Mouse (Mus musculus): ENCODE data around the gene Dctn1. TPM values are rescaled to one million over a fixed set of nuclear protein-coding genes. Genes with fewer than 3 reads are reported as not detected.

The Dctn1 gene
- total RNA-seq, 2 experiments from 2014 or later, result 400 to 422 TPM

GRCm38 (mm10) chr6:83161921-83162641 is 3.6 kb upstream of the Dctn1 start:
- Histone ChIP-seq H3K4me3 (peak overlapping the region; percentile 38), H3K27ac (no peak overlapping the region)
- DNase-seq (ENCODE audit: low spot score in 2 of 2), result no peak
- TF ChIP-seq CTCF (conservative IDR thresholded peaks at IDR 0.05), result no peak

DNA sequence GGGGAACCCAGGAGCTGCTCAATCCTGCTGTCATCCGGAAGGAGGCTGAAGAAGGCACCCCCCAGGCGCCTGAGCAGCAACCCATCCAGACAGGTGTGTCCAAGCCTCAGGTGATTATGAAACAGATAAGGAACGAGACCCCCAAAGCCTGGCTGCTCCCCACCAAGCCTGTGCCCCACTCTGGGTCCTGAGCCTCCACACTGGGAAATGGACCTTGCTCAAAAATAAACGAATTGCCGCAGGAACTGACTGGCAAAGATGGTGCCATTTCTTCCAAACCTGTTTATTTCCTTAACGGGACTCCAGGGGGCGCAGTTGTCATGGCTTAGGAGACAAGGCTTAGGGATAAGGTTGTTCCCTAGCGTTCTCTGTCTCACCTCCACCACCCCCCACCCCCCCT is 3.0 kb upstream of the Dctn1 start:
- peak; percentile 79 for TF ChIP-seq CTCF (conservative IDR thresholded peaks at IDR 0.05)
- DNase-seq (ENCODE audit: low spot score in 2 of 2), result peak; percentile 43 to 66
- peak overlapping the region; percentile 38 for H3K4me3 ChIP-seq
- no peak overlapping the region for H3K27ac ChIP-seq

- DNase-seq (ENCODE audit: low spot score in 2 of 2), result peak in 1 of 2 experiments; percentile 33
- Histone ChIP-seq H3K27ac (peak overlapping the region; percentile 96), H3K4me3 (peak overlapping the region; percentile 92)
- no peak for TF ChIP-seq CTCF (conservative IDR thresholded peaks at IDR 0.05)
These were observed 604 bp upstream of the Dctn1 start for GRCm38 (mm10) chr6:83165026-83165606.

DNA sequence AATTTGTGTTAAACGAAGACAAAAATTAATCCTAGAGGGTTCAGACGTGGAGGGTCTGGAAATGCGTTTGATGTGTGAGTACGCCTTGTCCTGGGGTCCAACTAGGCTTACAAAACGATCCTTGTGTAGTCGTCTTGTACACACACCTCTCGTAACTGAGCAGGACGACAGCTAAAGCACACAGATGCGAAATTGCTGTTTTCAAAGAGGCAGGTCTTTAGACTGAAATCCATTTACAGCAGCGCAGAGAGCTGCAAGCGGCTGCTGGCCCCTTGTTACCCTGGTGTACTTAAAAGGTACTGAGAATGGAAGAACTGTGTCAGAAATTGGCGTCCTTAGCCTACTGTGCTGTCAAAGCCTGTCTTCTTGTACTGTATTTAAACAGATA is 517 bp downstream of the Dctn1 start:
- Histone ChIP-seq H3K27ac (peak overlapping the region; percentile 96), H3K4me3 (peak overlapping the region; percentile 92)
- DNase-seq (ENCODE audit: low spot score in 2 of 2), result no peak
- TF ChIP-seq CTCF (conservative IDR thresholded peaks at IDR 0.05), result peak; percentile 57

DNA sequence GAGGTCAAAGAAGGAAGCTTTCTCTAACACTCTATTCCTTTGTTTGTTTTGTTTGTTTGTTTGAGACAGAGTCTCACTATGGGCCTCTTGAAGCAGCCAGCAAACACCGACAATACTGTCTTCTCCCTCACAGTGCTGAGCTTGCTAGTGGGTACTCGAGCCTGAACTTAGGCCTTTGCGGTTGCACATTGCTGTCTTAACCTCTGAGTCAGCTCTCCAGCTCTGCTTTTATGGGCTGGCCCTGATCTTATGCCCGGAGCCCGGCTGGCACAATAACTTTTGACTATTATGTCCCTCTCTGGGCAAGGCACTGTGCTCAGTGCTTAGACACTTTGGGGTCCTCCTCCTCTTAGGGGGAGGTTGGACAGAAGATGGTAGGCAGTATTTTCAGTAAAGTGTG is 4.2 kb downstream of the Dctn1 start:
- TF ChIP-seq CTCF (conservative IDR thresholded peaks at IDR 0.05), result no peak
- peak overlapping the region; percentile 65; the same call in 1 of the 2 replicates for H3K4me3 ChIP-seq
- DNase-seq (ENCODE audit: low spot score in 2 of 2), result no peak
- H3K27ac ChIP-seq, result peak overlapping the region; percentile 90

GRCm38 (mm10) chr6:83171063-83171462 is 5.3 kb downstream of the Dctn1 start:
- Histone ChIP-seq H3K27ac (peak overlapping the region; percentile 90), H3K4me3 (peak overlapping the region; percentile 65)
- DNase-seq (ENCODE audit: low spot score in 2 of 2), result peak in 1 of 2 experiments; percentile 39

DNA sequence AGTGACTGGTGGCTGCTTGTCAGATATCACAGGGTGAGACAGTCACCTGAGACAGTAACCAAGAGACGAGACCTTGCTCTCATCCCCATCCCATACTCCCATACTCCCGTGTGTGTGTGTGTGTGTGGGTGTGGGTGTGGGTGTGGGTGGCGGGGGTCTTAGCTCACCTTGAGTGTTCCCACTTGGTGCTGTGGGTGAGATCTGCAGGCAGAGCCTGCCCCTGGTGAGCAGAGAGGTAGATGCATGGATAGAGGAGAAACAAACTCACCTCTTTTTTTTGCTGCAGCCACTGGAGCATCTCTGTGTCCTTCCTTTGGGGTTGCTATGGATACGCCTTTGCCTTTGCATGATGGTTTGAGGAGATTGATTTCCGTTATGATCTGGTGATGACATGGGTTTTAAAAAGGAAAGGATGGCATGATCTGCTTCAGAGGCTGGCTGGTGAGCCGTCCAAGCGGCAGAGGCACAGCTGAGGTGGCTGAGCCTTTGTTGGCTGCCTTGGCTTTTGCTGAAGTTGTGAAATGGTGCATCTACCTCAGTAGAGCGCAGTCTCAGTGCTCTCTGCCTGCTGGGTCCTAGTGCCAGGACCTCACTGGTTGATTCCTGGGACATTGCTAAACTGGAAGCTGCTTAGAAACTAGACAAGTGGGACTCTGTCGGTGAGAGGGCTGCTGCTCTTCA is 6.7 kb downstream of the Dctn1 start:
- peak overlapping the region; percentile 90 for H3K27ac ChIP-seq

More at GRCm38 (mm10) chr6:83171063-83171462, 5.3 kb downstream of the Dctn1 start:
- TF ChIP-seq CTCF (conservative IDR thresholded peaks at IDR 0.05), result no peak

DNA sequence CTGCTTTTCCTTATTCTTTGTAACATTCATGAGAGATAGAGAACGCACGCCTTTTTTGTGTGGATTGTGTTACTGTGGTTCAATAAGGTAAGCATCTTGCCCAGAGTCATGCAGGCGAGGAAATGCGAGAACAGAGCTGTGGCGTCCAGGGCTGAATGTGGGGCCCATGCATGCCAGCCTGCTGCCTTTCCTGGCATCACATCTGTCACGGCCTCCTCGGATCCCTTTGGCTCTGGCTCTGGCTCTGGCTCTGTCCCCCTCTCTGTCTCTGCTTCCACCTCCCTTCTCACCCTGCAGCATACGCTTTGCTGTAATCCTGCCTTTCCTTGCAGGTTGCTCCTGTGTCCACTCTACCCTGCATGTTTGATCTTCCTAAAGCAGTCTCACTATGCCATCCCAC is 10.3 kb downstream of the Dctn1 start:
- Histone ChIP-seq H3K4me3 (no peak overlapping the region), H3K27ac (peak overlapping the region; percentile 29)
- DNase-seq (ENCODE audit: low spot score in 2 of 2), result no peak
- TF ChIP-seq CTCF (conservative IDR thresholded peaks at IDR 0.05), result no peak

More for the DNA sequence above, 6.7 kb downstream of the Dctn1 start:
- H3K4me3 ChIP-seq, result peak overlapping the region; percentile 65
- peak; percentile 75 to 77 for DNase-seq (ENCODE audit: low spot score in 2 of 2)
- TF ChIP-seq CTCF (conservative IDR thresholded peaks at IDR 0.05), result no peak

- Histone ChIP-seq H3K4me3 (peak overlapping the region; percentile 60), H3K27ac (peak overlapping the region; percentile 90)
- no peak for TF ChIP-seq CTCF (conservative IDR thresholded peaks at IDR 0.05)
- DNase-seq (ENCODE audit: low spot score in 2 of 2), result peak; percentile 68 to 84
These were observed 13.8 kb downstream of the Dctn1 start for GRCm38 (mm10) chr6:83179390-83180117.

DNA sequence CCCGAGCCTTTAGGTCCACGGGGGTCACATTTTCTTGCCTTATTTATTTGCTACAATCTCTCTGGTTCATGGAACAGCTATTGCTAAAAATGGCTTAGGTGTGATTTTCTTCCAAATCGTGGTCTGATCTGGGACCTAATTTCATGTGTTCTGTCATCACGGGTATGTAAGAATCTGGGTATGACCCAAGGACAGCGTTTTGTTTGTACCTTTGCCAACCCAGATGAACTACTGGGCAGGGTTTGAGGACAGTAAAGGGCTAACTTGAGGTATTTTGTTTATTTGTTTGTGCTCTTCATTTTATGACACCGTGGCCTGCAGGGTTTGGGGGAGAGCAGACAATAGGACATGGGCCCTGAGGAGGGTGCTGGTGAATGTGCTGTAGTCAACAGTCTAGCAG is 14.9 kb downstream of the Dctn1 start:
- TF ChIP-seq CTCF (conservative IDR thresholded peaks at IDR 0.05), result no peak
- no peak for DNase-seq (ENCODE audit: low spot score in 2 of 2)
- Histone ChIP-seq H3K4me3 (peak overlapping the region; percentile 60), H3K27ac (peak overlapping the region; percentile 90; the same call in 1 of the 2 replicates)

DNA sequence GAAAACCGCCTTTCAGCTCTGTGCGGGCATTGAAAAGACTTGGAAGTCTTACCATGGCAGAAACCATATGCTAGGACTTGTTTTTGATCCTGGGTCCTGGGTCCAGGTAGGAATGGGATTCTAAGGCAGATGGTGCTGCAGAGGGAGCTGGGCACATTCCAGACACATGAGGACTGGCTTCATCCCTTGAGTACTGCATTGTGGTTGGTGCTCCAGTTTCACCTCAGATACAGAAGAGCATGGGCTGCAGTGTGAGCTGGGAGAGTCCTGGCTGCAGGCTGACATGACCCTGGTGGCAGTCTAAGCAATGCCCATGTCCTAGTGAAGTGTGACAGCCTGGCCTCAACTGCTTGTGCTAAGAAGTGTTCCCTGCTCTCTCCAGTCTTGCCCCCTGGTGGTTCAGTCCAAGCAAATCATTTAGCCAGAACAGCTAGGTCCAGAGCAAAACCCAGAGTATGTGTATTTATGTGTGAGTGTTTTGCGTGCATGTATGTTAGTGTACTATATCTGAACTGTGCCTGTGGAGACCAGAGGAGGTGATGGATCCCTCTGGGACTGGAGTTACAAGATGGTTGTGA is 19.2 kb downstream of the Dctn1 start:
- TF ChIP-seq CTCF (conservative IDR thresholded peaks at IDR 0.05), result peak; percentile 72
- no peak overlapping the region for H3K4me3 ChIP-seq
- no peak for DNase-seq (ENCODE audit: low spot score in 2 of 2)
- peak overlapping the region; percentile 93 for H3K27ac ChIP-seq

All from layer of hippocampus, adult 2 months (tissue).